Mouse (Mus musculus) T-helper 1 cell (primary cell): ENCODE measurements around the gene Sap25.
"Not testable (repeated sequence)": the region's sequence is repeated elsewhere in the genome, so short reads cannot be mapped to it uniquely, and the experiment has no call there.

Source experiments
- in situ Hi-C: fragments of 300-600 bp; cut with MboI, MseI; formaldehyde crosslinking; loops from one replicate; pipeline ENCODE4 v1.15.1; 2025; ENCODE audit warnings: high pct_unique_total_duplicates

Sap25 gene

DNA sequence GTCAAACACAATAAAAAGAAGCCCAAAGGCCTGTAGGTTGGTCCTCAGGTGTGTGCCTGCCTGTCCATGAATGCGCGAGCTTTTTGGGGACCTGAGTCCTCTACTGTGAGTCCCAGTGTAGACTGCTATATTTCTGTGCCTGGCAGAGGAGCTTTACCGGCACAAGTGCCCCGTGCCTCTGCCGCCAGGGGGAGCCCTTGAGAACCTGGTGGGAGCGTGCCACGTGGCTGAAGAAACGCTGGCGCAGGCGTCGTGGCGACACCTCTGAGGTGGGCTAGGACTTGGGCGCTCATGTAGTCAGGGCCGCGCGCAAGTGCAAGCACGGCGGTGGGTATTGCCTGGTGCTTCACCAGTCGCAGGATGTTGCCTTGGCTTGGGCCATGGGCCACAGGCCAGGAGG is at the start of gene Sap25:
Gene Sap25, plus strand, starts transcription at position 281 of the 400 bp plus-strand sequence.
- in situ Hi-C loops: no loop called here

DNA sequence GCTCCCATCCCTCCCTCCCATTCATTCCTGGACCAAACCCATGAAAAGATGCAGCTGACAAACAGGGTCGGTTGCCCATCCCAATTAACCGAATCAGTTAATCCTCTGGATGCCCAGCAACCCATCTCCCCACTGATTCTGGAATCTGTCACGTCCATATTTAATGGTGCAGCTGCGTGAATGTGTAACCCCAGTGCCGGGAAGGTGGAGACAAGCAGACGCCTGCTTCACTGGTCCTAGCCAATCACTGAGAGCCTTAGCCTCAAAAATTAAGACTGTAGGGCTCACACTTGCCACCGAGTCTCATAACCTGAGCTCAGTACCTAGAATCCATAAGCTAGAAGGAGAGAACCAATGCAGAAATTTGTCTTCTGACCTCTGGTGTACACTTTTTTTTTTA is 45.2 kb upstream of the Sap25 start:
- in situ Hi-C loops: no loop called here

DNA sequence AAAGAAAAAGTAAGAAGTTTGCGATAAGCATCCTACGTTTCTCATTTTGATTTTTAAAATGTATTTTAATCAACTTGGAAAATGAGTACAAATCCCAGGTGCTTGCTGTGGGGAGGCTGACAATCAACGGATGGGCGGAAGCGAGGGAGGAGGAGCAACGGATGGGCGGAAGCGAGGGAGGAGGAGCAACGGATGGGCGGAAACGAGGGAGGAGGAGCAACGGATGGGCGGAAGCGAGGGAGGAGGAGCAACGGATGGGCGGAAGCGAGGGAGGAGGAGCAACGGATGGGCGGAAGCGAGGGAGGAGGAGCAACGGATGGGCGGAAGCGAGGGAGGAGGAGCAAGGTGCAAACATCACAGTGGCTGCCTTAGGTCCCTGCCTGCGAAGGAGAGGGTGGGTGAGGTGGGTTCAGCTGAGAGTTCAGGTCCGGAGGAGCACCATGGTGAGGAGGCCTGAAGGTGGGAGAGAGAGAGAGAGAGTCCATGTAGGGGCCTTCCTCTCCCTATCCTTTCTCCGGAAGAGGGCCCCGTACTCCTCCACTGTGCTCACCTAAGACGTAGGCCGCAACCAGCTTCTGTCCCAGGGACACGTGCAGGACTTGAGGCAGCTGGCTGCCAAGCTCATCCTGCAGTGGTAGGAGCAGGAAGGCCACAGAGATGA is 44.4 kb upstream of the Sap25 start:
- in situ Hi-C loops: no loop called here

DNA sequence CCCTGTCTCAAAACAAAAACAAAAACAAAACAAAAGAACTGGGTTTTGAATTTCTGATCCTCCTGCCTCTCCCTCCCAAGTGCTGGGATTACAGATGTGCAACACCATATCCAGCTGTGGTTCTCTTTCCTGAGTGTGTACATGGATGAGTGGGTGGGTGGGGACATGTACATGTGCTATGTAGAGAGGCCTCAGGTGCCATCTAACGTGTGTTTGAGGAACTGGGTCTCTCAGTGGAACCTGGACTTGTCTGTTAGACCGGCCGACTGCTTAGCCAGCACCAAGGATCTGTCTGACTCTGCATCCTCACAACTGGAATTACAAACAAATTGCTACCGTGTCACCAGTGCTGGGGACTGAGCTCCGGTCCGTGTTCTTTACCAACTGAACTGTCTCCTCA is 43.5 kb upstream of the Sap25 start:
- in situ Hi-C loops: no loop called here

DNA sequence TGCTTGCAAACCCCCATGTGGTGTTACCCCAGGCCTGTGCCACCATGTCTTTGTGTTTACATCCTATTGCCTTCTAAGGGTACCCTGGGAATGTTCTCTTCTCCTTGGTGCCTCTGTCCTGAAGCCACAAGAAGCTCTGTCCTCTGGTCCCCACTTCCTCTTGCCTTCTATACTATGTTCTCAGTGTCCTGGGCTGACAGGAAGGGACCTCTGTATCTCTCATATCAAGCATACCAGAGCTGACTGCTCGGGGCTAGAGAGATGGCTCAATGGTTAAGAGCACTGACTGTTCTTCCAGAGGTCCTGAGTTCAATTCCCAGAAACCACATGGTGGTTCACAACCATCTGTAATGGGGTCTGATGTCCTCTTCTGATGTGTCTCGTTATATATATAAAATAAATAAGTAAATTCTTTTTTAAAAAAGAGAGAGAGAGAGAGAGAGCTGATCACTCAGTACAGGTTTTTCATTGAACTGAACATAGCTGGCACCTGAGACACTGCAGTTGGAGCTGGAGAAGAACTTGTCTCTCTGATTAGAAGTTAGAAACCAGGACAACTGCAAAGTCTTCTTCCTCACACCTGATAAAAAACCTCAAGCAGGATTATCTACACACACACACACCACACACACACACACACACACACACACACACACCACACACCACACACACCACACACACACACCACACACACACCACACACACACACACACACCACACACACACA is 42.9 kb upstream of the Sap25 start:
- in situ Hi-C loops: no loop called here

DNA sequence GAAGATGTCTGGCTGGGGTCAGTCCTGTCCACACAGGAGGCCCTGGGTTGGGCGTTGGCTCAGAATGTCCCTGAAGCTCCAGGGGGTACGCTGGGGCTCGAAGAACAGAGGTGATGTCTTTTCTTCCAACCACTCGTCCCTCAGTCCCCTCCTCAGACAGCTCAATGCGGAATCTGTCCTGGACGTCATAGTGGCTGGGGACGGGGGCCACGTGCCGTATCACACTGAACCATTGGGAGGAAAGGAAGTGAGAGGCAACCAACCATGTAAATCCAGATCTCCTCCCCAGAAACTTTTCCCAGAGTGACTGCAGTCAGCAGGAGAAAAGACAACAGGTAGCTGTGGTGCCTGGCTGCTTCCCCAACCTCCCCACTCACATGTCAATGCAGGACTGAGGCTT is 41.5 kb upstream of the Sap25 start:
- in situ Hi-C loops: no loop called here

DNA sequence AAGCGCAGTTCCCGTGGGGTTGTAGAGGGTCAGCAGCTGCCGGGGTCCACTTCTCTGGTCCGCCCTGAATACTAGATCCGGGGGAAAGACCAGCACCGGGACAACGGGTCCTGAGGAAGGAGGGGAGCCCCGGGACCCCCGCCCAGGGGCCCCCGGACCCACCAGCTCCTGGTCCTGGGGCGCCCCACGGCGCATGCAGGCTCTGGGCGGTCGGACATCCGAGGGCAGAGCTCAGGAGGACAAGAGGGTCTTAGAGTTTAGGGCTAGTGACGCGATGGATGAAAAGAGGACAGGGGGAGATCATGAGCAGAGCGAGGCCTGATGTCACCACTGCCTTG is 40.9 kb upstream of the Sap25 start:
- in situ Hi-C loops: no loop called here

DNA sequence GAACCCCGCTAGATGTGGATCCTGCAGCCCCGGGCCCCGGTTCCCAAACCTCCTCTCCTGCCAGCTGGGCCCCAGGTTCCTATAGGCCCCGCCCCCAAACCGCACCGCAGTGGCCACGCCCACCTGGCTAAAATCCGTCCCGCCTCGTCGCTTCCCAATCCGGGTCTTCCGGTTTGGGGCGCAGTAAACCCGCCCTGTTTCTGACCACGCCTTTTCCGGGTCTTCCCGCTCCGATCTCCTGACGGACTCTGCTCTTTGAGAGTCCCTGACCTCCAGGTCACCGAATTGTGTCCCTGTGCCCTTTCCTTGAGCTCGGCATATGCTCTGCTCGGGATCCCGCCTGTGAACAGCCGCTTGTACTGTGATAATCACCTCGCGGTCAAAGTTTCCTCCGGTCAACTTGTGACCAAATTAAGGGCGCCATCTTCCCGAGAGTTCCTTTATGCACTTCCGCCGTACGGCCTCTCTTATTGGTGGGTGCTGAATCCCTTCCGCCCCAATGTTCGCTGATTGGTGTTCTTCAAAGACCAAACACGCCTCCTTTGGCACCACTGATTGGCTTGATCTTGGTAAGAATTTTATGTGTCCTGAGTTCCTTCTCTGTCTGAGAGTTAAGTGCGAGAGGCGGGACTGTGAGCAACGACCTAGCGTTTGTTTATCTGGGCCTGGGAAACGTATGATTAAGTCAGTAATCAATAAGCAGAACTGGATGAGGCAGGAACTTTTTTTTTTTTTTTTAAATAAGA is 40.3 kb upstream of the Sap25 start, which contains the start of gene Mospd3:
Gene Mospd3, minus strand, starts transcription at position 440 of the 746 bp plus-strand sequence.
- in situ Hi-C loops: no loop called here

DNA sequence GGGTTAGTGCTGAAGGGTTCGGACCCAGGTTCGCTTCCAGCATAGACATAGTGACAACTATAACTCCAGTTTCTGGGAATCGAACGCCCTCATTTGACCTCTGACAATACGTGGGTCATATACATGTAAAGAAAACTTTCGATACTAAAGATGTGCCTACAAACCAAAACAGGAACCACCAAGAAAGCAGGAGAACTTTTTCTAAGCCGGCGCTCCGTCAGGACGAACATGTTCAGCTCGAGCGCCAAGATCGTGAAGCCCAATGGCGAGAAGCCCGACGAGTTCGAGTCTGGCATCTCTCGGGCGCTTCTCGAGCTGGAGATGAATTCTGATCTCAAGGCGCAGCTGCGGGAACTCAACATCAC is 39.8 kb upstream of the Sap25 start:
- in situ Hi-C loops: no loop called here

DNA sequence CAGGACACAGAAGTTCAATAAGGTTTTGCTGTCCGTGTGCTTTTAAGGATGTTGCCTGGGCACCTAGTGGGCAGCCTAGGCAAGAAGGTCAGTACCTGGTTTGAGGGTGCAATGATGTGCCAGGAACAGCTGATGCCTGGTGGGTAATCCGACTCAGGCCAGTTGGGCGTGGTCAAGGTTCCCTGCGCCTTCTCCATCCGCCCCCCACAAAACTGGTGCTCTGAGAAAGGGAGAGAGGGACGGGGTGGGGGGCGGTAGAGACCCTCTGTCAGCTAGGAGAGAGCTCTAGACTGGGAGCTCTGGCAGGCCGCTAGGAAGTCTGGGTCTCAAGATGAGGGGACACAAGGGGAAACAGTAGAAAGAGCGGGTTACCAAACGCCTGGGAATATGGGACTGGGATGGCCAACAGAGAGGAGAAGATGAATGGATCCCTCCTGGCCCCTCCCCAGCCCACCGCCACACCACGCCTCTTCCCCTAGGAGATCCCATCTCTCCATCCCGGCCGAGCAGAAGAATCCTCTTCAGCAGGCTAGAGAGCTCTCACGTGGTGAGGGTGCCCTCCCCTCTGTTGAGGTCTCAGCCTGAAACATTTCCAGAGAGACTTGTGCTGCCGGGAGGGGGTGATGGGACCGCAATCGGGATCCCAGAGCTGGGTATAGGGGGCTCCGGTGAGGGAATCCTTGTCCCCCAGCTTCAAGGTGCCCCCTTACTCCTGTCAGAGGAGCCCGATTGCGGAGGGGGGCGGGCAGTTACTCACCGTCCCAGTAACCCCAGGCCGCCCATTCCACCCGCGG is 33.1 kb upstream of the Sap25 start:
- in situ Hi-C loops: no loop called here

DNA sequence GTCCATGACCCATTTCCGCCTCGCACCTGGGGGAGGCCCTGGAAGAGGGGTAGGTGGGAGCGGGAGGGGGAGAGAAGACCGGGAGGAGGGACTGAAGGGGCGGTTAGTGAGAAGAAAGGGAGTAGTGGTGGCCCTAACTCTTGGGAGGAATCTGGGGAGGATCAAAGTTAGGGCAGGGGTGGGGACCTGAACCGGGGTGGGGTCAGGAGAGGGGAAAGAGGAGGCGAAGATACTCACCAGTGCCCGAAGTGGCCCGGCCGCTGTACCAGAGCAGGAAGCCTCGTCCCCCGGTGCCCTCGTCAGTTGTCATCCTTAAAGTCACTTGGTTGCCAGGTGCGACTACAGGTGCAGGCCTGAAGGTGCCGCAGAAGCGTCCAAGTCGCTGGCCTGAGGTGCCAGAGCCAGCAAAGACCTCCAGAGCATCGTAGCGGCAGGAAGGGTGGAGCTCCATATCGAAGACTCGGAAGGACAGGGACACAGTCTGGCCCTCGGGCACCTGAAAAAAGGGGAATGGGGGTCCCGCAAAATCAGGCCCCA is 32.4 kb upstream of the Sap25 start:
- in situ Hi-C loops: no loop called here

DNA sequence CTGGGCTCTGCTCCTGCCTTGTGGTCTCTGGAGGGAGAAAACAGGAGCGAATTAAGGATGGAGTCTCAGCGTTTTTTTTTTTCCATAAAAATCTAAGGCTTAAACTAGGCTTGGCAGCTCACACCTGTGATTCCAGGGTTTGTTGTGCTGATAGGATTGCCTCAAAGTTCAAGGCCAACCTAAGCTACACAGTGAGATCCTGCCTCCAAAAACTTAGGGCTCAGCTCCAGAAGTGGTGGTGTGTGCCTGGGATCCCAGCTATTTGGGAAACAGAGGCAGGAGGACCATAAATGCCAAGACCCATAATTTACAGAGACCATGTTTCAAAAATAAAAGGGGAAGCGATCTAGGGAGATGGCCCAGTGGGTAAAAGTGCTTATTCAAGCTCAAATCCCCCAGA is 31.8 kb upstream of the Sap25 start:
- in situ Hi-C loops: no loop called here

DNA sequence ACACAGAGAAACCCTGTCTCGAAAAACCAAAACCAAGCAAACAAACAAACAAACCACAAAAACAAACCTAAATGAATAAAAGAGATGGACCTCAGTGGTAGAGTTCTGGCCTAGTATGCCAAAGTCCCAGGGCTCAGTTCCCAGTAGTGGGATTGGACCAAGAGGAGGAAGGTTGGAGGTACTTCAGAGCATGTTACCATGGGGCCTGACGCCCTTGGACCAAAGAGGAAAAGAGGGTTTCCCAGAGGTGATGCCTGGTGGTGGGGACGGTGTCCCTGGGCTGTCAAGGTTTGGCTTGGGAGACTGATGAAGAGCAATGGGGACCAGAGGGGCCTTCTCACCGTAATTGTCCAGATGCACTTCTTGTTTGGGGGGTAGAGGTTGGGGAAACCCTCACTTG is 31.1 kb upstream of the Sap25 start:
- in situ Hi-C loops: no loop called here

DNA sequence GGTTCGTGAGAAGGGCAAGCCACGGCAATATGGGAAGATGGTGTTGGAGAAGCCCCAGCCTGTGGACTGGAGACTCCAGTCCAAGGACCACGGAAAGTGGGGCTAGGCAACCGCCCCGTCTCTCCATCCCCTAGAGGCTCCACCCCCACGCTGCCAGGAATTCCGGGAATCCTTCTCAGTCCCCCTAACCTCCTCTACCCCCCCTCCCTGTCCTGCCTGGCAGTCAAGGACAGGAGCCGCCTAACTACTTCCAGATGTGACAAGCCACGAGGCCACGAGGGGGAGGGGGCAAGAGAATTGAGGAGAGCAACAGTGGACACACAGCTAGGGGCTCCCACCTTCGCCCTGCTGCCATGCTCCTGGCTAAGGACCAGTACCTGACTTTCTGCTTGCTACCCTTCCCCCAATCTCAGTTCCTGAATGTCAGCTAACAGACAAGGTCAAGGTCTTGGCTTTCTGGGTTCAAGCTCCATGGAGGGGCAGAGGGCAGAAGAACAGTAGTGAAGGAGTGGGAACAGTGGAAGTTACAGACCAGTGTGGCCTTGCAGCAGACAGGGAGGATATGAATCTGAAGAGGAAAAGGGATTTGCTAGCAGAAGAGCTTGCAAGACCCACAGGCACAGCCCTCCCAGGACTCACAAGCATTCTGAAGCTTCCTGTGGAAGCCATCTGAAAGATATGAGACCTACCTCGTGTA is 30.4 kb upstream of the Sap25 start:
- in situ Hi-C loops: no loop called here

DNA sequence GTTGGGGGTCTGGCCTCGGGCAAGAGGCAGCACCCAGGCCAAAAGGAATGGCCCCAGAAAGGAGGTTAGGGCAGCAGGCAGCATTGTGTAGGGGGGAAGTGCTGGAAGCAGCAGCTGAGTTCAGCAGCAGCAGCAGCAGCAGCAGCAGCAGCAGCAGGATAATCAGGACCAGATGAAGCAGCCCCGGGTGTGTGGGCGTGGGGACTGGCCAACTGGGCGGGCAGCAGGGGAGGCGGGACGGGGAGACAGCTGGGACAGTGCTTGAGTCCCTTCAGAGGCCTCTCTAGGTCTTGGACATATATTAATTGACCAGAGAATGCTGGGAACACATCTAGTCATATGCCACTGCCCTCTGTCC is 29.9 kb upstream of the Sap25 start:
- in situ Hi-C loops: no loop called here

DNA sequence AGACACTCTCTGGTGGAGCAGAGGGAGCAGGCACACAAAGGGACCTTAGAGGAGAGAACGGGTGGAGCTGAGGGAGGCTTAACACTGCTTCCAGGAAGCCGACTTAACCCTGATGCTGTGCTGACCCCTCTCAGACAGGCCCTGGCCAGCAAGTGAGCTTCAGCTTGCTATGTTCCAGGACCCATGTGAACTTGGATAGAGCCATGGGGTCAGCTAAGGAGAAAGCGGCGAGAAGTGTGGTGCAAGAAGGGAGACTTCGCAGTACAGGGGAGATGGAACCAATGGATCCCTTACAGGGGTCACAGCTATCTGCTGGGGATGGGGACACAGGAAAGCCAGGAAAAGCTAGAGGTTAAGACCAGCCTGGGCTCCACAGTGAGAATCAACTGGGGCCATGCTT is 28.1 kb upstream of the Sap25 start:
- in situ Hi-C loops: no loop called here

DNA sequence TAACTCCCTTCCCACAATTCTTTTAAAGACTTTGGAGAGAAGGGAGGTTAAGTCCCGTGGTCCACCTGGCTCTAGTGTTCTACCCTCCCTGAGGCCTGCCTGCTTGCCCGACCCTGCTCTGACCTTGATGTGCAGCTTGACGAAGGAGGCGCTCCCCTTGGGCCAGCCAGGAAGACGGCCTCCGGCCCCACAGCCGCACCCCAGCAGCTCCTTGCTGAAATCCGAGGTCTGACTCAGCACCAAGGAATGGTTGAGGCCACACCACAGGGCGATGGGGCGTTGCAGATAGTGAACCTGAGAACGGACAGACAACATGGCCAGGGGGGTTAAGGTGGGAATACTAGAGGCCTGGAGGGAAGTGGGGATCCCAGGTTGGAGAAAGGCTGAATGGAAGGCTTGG is 27.6 kb upstream of the Sap25 start, which contains the start of gene Pcolce:
Gene Pcolce, minus strand, starts transcription at position 235 of the 400 bp plus-strand sequence.
- in situ Hi-C loops: no loop called here

DNA sequence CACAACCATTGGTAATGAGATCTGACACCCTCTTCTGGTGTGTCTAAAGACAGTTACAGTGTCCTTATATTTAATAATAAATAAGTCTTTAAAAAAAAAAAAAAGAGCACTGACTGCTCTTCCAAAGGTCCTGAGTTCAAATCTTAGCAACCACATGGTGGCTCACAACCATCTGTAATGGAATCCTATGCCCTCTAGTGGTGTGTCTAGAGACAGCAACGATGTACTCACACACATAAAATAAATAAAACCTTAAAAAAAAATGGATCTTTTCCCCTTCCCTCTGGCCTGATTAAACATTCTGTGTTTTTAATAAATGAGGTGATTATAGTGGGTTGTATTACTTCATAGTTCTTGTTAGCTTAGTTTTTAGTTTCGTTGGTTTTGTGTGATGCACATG is 26.2 kb upstream of the Sap25 start:
- in situ Hi-C loops: not testable (repeated sequence)

DNA sequence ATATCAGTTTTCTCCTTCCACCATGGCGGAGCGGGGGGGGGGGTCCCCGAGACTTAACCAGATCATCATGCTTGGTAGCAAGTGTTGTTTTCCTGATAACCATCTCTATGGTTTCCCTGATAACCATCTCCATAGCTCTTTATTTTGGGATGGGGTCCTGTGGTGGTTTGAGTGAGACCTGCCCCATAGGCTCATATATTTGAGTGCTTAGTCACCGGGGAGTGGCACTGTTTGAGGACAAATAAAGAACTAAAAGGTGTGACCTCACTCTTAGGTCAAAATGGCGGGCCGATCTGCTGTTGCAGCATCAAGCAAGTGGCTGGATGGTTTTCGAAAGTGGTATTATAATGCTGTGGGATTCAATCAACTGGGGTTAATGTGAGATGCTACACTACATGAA is 25.8 kb upstream of the Sap25 start:
- in situ Hi-C loops: no loop called here

DNA sequence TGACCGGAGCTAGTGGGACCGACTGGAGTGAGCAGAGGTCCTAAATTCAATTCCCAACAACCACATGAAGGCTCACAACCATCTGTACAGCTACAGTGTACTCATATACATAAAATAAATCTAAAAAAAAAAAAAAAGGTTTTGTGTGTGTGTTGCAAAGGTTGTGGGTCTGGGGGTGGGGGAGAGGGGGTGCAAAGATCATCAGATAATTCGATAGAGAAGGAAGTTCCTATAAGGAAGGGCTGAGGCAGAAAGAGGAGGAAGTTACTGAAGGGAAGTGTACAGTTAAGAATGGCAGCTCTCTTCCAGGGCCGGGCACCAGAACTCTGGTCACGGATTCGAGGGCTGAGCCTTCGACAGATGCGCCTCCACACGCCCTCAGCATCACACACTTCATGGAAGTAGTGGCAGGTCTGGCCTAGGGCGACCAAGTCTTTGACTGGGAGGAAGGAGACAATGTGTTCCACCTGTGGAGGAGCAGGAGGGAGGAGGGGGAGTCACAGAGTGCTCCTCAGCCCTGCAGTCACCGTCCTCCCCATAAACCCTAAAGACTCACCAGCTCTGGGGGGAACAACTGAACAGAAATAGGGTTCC is 17.1 kb upstream of the Sap25 start:
- in situ Hi-C loops: loop anchor here (10.0 kb wide), 1 partner anchor 821 kb away; the partner anchor contains the start of gene Zfp157

DNA sequence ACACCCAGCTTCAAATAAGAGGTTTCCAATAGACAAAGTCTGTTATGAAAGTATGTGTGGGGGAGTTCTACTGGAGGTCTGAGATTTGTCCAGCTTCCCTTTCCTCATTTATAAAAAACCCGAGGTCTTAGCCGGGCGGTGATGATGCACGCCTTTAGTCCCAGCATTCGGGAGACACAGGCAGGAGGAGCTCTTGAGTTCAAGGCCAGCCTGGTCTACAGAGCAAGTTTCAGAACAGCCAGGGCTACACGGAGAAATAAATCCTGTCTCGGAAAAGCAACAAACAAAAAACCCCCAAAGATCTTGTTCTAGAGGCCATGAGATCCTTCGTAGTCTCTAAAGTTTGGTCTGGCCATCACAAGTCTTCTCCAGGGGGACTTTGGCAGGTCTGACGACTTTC is 13.1 kb upstream of the Sap25 start:
- in situ Hi-C loops: loop anchor here (10.0 kb wide), 1 partner anchor 817 kb away; the partner anchor contains the start of gene Zfp157
